ENCODE assay signal across 18 mouse cellular contexts in the genomic region with DNA sequence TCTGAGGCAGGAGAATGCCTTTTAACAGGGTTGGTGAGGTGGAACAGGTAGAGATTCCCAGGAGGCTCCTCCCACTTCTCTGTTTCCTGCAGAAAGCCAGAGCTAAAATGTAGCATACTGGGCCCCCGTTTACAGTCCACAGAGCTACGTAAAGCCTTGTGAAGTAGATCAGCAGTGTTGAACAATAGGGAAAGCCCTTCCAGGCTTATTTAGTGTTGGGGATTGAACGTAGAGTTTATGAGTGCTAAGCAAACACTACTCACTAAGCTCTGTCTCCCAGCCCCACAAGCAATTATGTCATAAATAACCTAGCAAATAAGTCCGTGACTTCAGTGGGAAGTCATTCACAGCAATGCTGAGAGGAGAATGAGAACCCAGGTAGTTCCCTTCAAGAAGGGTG.
DNase-seq lines count a peak whose midpoint lies in the region; ATAC-seq and TF ChIP-seq lines count a peak whose summit lies in the region.
"Had no signal": no experiment of that assay in that cellular context is flagged by ENCODE, and none has a peak within 500 bp of the region (broad histone marks: within the 10 kb centered on the region; RNA-seq: fewer than 3 reads in every experiment).

No protein-coding gene starts in this region.

- no peak for DNase-seq in layer of hippocampus, adult 2 months (ENCODE audit: low spot score in 2 of 2)
- no peak for DNase-seq in layer of hippocampus, postnatal 36 days
- DNase-seq in embryonic facial prominence, embryonic 10.5 days (ENCODE audit: low spot score), result no peak
- DNase-seq in lung, postnatal 14 days, result no peak
- no peak for DNase-seq in right cerebral cortex, postnatal 14 days
- DNase-seq: adrenal gland, postnatal 25 days; cerebellum, adult 11 months; embryo, embryonic 11 days; heart, postnatal 10 days; liver, postnatal 0 days; lung, postnatal 10 days; thymus, postnatal 14 days had no signal

- 52% methylated on average over 4 of the region's 4 CpGs for WGBS in hindbrain, embryonic 13.5 days
- WGBS in hindbrain, embryonic 16.5 days, result 47% methylated on average over 4 of the region's 4 CpGs
- WGBS in embryonic facial prominence, embryonic 10.5 days, result 72% methylated on average over 4 of the region's 4 CpGs
- WGBS in intestine, postnatal 0 days, result 19% methylated on average over 4 of the region's 4 CpGs

- TF ChIP-seq CTCF in layer of hippocampus, adult 2 months (conservative IDR thresholded peaks at IDR 0.05), result no peak
- no peak for TF ChIP-seq CTCF in intestine, postnatal 0 days (IDR thresholded peaks at IDR 0.05; ENCODE audit: low read depth)

- peaks cover 80% of the 10 kb centered on the region for H3K4me1 ChIP-seq in hindbrain, embryonic 13.5 days (replicated peaks)
- H3K4me1 ChIP-seq in hindbrain, embryonic 16.5 days (ENCODE audit: control insufficient read depth, insufficient read depth, low read depth, low read length), result peaks cover 17% of the 10 kb centered on the region
- H3K4me1 ChIP-seq in embryonic facial prominence, embryonic 10.5 days, result peaks cover 58% of the 10 kb centered on the region
- H3K4me1 ChIP-seq in intestine, postnatal 0 days (replicated peaks; ENCODE audit: control insufficient read depth, insufficient read depth, low read length), result peaks cover 15% of the 10 kb centered on the region; the same call in 1 of the 2 replicates

- no peak for ATAC-seq in hindbrain, embryonic 13.5 days (ENCODE audit: low FRiP score)
- no peak for ATAC-seq in hindbrain, embryonic 16.5 days
- peak; percentile 90 for ATAC-seq in intestine, postnatal 0 days
- ATAC-seq: liver, postnatal 0 days had no signal

- H3K27ac ChIP-seq in hindbrain, embryonic 13.5 days, result peak overlapping the region; percentile 67
- H3K27ac ChIP-seq in hindbrain, embryonic 16.5 days (ENCODE audit: low read depth, low read length), result no peak overlapping the region
- 0 out of 2 replicates have a peak overlapping the region, but pooled peaks have one; percentile 48 for H3K27ac ChIP-seq in layer of hippocampus, adult 2 months
- peak overlapping the region; percentile 61; the same call in 1 of the 2 replicates for H3K27ac ChIP-seq in embryonic facial prominence, embryonic 10.5 days (replicated peaks)
- H3K27ac ChIP-seq in intestine, postnatal 0 days (ENCODE audit: low read depth, low read length), result peak overlapping the region; percentile 15; the same call in 1 of the 2 replicates
- H3K27ac ChIP-seq: embryonic facial prominence, embryonic 15.5 days had no signal

- H3K9me3 ChIP-seq in hindbrain, embryonic 13.5 days, result no peaks in the 10 kb centered on the region
- no peaks in the 10 kb centered on the region for H3K9me3 ChIP-seq in hindbrain, embryonic 16.5 days (ENCODE audit: control insufficient read depth, low read length)
- H3K9me3 ChIP-seq in embryonic facial prominence, embryonic 10.5 days, result no peaks in the 10 kb centered on the region
- no peaks in the 10 kb centered on the region for H3K9me3 ChIP-seq in intestine, postnatal 0 days (ENCODE audit: control insufficient read depth)
- H3K9me3 ChIP-seq: embryonic facial prominence, embryonic 15.5 days; heart, embryonic 10.5 days had no signal

- no peak overlapping the region for H3K4me2 ChIP-seq in hindbrain, embryonic 13.5 days
- H3K4me2 ChIP-seq in hindbrain, embryonic 16.5 days (ENCODE audit: low read length), result no peak overlapping the region
- no peak overlapping the region for H3K4me2 ChIP-seq in intestine, postnatal 0 days (replicated peaks; ENCODE audit: low read depth)
- H3K4me2 ChIP-seq: embryonic facial prominence, embryonic 15.5 days had no signal

- no peaks in the 10 kb centered on the region for H3K27me3 ChIP-seq in hindbrain, embryonic 13.5 days
- H3K27me3 ChIP-seq in hindbrain, embryonic 16.5 days (replicated peaks; ENCODE audit: control insufficient read depth, insufficient read depth, low read length), result no peaks in the 10 kb centered on the region
- H3K27me3 ChIP-seq in embryonic facial prominence, embryonic 10.5 days (replicated peaks; ENCODE audit: low read depth, poor library complexity, severe bottlenecking), result no peaks in the 10 kb centered on the region
- H3K27me3 ChIP-seq in intestine, postnatal 0 days (replicated peaks; ENCODE audit: control insufficient read depth, insufficient read depth, low read length), result no peaks in the 10 kb centered on the region
- H3K27me3 ChIP-seq: embryonic facial prominence, embryonic 15.5 days had no signal

- H3K4me3 ChIP-seq in hindbrain, embryonic 13.5 days, result no peak overlapping the region
- no peak overlapping the region for H3K4me3 ChIP-seq in hindbrain, embryonic 16.5 days (ENCODE audit: low read length)
- H3K4me3 ChIP-seq in layer of hippocampus, adult 2 months, result no peak overlapping the region
- no peak overlapping the region for H3K4me3 ChIP-seq in embryonic facial prominence, embryonic 10.5 days
- no peak overlapping the region for H3K4me3 ChIP-seq in intestine, postnatal 0 days (ENCODE audit: low read depth, low read length)
- H3K4me3 ChIP-seq: embryonic facial prominence, embryonic 15.5 days; heart, embryonic 10.5 days; myocyte had no signal

- no peaks in the 10 kb centered on the region for H3K36me3 ChIP-seq in hindbrain, embryonic 13.5 days
- no peaks in the 10 kb centered on the region for H3K36me3 ChIP-seq in hindbrain, embryonic 16.5 days (ENCODE audit: control insufficient read depth, insufficient read depth, low read length)
- H3K36me3 ChIP-seq in embryonic facial prominence, embryonic 10.5 days (replicated peaks), result no peaks in the 10 kb centered on the region
- H3K36me3 ChIP-seq in intestine, postnatal 0 days (ENCODE audit: control insufficient read depth, insufficient read depth), result no peaks in the 10 kb centered on the region
- H3K36me3 ChIP-seq: embryonic facial prominence, embryonic 15.5 days; heart, embryonic 10.5 days had no signal

- H3K9ac ChIP-seq in hindbrain, embryonic 13.5 days, result 0 out of 2 replicates have a peak overlapping the region, but pooled peaks have one; percentile 24
- H3K9ac ChIP-seq in hindbrain, embryonic 16.5 days (ENCODE audit: low read depth, low read length), result no peak overlapping the region
- no peak overlapping the region for H3K9ac ChIP-seq in intestine, postnatal 0 days (ENCODE audit: low read depth, low read length)
- H3K9ac ChIP-seq: embryonic facial prominence, embryonic 15.5 days; liver, postnatal 0 days had no signal
